ENCODE assay signal across 8 mouse cellular contexts in genomic region chr19:28827697-28828328, GRCm38 (mm10). TPM values are rescaled to one million over a fixed set of nuclear protein-coding genes. Genes with fewer than 3 reads are reported as not detected.
DNase-seq lines count a peak whose midpoint lies in the region; ATAC-seq lines count a peak whose summit lies in the region.

No protein-coding gene starts in this region.

- no peaks in the 10 kb centered on the region for H3K4me1 ChIP-seq in liver, embryonic 12.5 days

- no peak overlapping the region for H3K27ac ChIP-seq in liver, embryonic 12.5 days

- no peaks in the 10 kb centered on the region for H3K9me3 ChIP-seq in liver, embryonic 12.5 days (replicated peaks)

- WGBS in liver, embryonic 12.5 days (ENCODE audit: insufficient replicate concordance), result 65% methylated on average over 15 of the region's 15 CpGs

- no peak overlapping the region for H3K9ac ChIP-seq in liver, embryonic 12.5 days

- no peaks in the 10 kb centered on the region for H3K36me3 ChIP-seq in liver, embryonic 12.5 days

- DNase-seq in Muller cell, postnatal 12 days (ENCODE audit: inconsistent ontology term), result peak; percentile 85
- DNase-seq in embryo, embryonic 10 days (ENCODE audit: low spot score), result peak; percentile 9
- DNase-seq in heart, postnatal 4 days, result peak; percentile 47
- DNase-seq in lung, postnatal 36 days, result peak; percentile 78
- DNase-seq in layer of hippocampus, adult 9-11 months, result no peak
- DNase-seq in right cerebral cortex, postnatal 4 days, result no peak

- no peak overlapping the region for H3K4me3 ChIP-seq in liver, embryonic 12.5 days

- ATAC-seq in liver, embryonic 12.5 days, result no peak
- ATAC-seq in granulocyte monocyte progenitor cell, adult 5-6 weeks (replicated peaks; ENCODE audit: poor library complexity, severe bottlenecking), result no peak

- H3K27me3 ChIP-seq in liver, embryonic 12.5 days (replicated peaks), result peaks cover under 1% of the 10 kb centered on the region; the same call in 1 of the 2 replicates

- H3K4me2 ChIP-seq in liver, embryonic 12.5 days, result no peak overlapping the region

RNA-seq across cellular contexts. Expression of gene Slc1a1, which starts 7.0 kb away (rescaled TPM):
- total RNA-seq in heart, postnatal 4 days (2021), result 1 to 10 TPM; 1.7 to 1.9 TPM
- 0.04 and 0.06 TPM in 2 replicates for polyA plus RNA-seq in liver, embryonic 12.5 days (2016; fragmentation: Nextera tagmentation; extraction: Ambion mirVana)
- not detected in 2 replicates for total RNA-seq in granulocyte monocyte progenitor cell, adult 5-6 weeks (2014; fragmentation: Nextera tagmentation)
- total RNA-seq in granulocyte monocyte progenitor cell, adult 5-6 weeks (2017), result not detected in 2 replicates

Comparison
In these comparisons a context has a peak if more than half of its experiments do, and no peak if none do; other contexts are left out.
1. DNase-seq: peak in Muller cell, postnatal 12 days (single experiment), embryo, embryonic 10 days (single experiment), heart, postnatal 4 days (single experiment) and lung, postnatal 36 days (single experiment); none in layer of hippocampus, adult 9-11 months (single experiment) and right cerebral cortex, postnatal 4 days (single experiment).